Mouse (Mus musculus) liver, adult 2 months (tissue): ENCODE results near the gene Ric8b.

Source experiments
- CTCF ChIP-seq: fragments of 200-500 bp; IDR thresholded peaks from 2 replicates; pipeline ENCODE4 v1.5.1; 2011; ENCODE audit warnings: low read depth, low read length, control low read depth
- POLR2A ChIP-seq: fragments of 200-500 bp; IDR thresholded peaks from 2 replicates; pipeline ENCODE4 v1.6.1; 2011; ENCODE audit warnings: low read length, control low read depth; ENCODE audit not compliant: insufficient read depth; ENCODE audit errors: extremely low read depth

DNA sequence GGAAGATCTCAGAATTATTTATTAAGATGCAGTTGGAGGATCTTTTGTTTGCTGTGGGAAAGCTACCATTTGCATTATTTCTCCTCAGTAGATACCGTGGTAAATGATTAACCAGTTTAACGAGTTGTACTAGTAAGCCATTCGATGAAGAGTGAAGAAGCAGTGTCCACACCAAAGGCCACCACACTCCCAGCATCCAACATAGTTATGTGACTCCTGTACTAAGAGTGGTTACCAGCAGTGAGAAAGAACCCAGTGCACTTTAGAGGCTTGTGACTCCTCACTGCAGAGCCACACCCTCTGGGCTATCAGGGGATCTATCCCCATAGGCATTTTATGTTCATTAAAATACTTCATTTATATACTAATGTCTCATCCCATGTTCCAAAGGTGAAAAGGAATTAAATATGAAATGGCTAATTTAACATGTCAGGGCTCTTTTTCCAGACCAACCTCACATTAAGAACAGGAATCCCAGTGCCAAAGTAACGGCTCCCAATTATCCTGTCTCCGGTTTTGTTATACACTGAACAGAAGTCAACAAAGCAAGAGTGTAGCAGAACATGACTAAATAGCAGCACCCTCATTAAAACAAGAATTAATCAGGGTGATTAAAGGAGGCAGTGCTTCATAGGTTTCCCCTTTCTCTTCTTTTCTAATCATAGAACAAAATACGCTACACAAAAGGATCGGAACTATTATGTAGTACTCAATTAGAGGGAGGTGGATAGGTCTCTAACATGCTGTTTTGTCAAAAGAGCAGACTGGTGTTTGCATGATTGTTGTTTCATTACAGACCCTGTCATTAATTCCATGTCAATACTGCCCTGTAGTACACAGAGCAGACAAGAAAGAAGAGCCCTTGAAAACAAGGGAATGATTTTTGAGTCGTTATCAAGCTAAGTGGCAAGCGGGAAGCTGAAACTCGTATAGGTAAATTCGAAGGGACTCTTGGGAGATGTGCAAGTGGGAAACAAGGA is 90.7 kb downstream of the Ric8b start:
- TF ChIP-seq CTCF (no peak), POLR2A (no peak)
